Mouse (Mus musculus): ENCODE results near the gene Frmd4b.

GRCm38 (mm10) chr6:97507893-97508292 lies 109.4 kb downstream of the Frmd4b start:
- TF ChIP-seq ZC3H11A (IDR thresholded peaks at IDR 0.05; ENCODE audit: borderline replicate concordance, low read depth, low read length) (no peak), HCFC1 (IDR thresholded peaks at IDR 0.05; ENCODE audit: borderline replicate concordance, insufficient read depth, low read length) (no peak), CHD2 (IDR thresholded peaks at IDR 0.05; ENCODE audit: low read depth, low read length) (no peak), ZNF384 (IDR thresholded peaks at IDR 0.05; ENCODE audit: low read depth, low read length) (no peak), MAFK (IDR thresholded peaks at IDR 0.05; ENCODE audit: insufficient read depth, low read depth, low read length) (no peak)
